Mouse (Mus musculus): ENCODE data around the gene Pea15a. TPM values are rescaled to one million over a fixed set of nuclear protein-coding genes. Genes with fewer than 3 reads are reported as not detected.

The Pea15a gene
- polyA plus RNA-seq, 1 experiment from 2014 or later, result 136 TPM

DNA sequence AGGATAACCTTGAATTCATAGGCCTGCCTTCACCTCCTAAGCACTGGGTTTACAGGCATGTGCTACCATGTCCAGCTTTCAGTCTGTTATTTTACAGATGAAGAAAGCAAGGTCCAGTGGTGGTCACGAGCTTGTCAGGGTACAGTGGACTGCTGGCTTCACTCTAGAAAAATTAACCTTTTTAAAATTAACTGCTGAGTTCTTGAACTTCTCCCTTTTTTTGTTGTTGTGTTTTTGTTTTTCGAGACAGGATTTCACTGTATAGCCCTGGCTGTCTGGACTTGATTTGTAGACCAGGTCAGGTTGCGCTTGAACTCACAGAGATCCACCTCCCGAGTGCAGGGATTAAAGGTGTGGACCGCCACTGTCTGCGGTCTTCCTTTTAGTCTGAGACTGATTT is 43.6 kb downstream of the Pea15a start:
- WGBS, result 82% methylated on average over 6 of the region's 6 CpGs

DNA sequence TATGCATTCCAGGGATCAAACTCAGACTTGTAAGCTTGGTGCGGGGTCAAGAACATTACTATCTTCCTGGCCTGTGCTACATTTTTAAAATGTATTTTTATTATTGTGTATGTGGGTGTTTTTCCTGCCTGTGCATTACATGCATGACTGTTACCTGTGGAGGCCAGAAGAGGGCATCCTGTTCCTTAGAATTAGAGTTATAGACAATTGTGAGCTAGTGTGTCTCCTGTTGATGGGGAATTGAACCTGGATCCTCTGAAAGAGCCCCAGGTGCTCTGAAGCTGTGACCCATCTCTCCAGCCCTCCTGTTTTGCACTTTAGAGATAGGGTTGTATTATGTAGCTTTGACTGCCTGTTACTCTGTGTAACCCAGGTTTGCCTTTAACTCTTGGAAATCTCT is 44.6 kb downstream of the Pea15a start:
- Histone ChIP-seq H3K36me3 (peaks cover 32% of the 10 kb centered on the region), H3K27ac (no peak overlapping the region), H3K9me3 (no peaks in the 10 kb centered on the region), H3K4me3 (no peak overlapping the region), H3K4me1 (no peaks in the 10 kb centered on the region), H3K4me2 (no peak overlapping the region), H3K27me3 (no peaks in the 10 kb centered on the region), H3K9ac (no peak overlapping the region)
- ATAC-seq (ENCODE audit: insufficient number of reproducible peaks, low FRiP score, low TSS enrichment, low read depth), result no peak
- 96% methylated on average over 1 of the region's 1 CpGs for WGBS

More for the DNA sequence above, 43.6 kb downstream of the Pea15a start:
- Histone ChIP-seq H3K27ac (no peak overlapping the region), H3K4me3 (no peak overlapping the region), H3K4me1 (no peaks in the 10 kb centered on the region), H3K9me3 (no peaks in the 10 kb centered on the region), H3K27me3 (no peaks in the 10 kb centered on the region), H3K4me2 (no peak overlapping the region), H3K36me3 (peaks cover 41% of the 10 kb centered on the region), H3K9ac (no peak overlapping the region)
- ATAC-seq (ENCODE audit: insufficient number of reproducible peaks, low FRiP score, low TSS enrichment, low read depth), result no peak

DNA sequence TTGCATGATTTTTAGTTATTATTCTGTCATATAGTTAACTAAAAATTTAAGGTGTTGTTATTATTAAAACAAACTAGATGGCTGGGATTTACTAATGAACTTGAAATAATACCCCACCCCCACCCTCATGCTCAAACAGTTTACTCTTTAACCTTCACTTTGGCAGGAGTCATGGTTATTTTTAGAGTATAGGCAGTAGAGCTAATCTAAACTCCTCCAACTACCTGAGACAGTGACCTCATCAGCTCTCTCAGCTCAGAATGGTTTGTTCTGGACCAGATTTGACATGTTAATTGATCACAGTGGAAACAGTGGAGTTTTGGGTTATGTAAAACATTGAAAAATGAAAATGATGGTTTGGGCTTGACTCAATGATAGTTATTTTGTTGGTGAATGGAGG is 46.1 kb downstream of the Pea15a start:
- H3K27me3 ChIP-seq, result no peaks in the 10 kb centered on the region
- no peak for ATAC-seq (ENCODE audit: insufficient number of reproducible peaks, low FRiP score, low TSS enrichment, low read depth)

DNA sequence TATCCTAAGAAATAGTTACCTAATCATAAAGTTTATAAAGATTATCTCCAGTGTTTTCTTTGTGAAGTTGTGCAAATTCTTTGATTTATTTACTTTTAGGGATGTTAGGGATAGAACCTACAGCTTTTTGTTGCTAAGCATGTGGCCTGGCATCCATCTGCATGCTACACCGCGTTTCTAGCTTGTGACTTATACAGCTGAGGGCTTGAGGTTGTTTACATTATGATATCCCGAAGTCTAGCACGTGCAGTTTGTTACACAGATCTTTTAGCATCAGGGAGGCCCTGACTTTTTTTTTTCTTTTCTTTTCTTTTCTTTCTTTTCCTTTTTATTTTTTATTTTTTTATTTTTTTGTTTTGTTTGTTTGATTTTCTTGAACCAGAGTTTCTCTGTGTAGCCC is 46.6 kb downstream of the Pea15a start:
- H3K9ac ChIP-seq, result no peak overlapping the region
- no peak for ATAC-seq (ENCODE audit: insufficient number of reproducible peaks, low FRiP score, low TSS enrichment, low read depth)
- H3K27me3 ChIP-seq, result no peaks in the 10 kb centered on the region
- no peaks in the 10 kb centered on the region for H3K4me1 ChIP-seq
- H3K9me3 ChIP-seq, result no peaks in the 10 kb centered on the region
- no peak overlapping the region for H3K4me3 ChIP-seq
- no peak overlapping the region for H3K27ac ChIP-seq
- H3K36me3 ChIP-seq, result peaks cover 30% of the 10 kb centered on the region
- H3K4me2 ChIP-seq, result no peak overlapping the region
- WGBS, result 73% methylated on average over 4 of the region's 4 CpGs

More for the DNA sequence above, 46.1 kb downstream of the Pea15a start:
- no peak overlapping the region for H3K4me2 ChIP-seq
- H3K9ac ChIP-seq, result no peak overlapping the region
- no peaks in the 10 kb centered on the region for H3K4me1 ChIP-seq
- peaks cover 32% of the 10 kb centered on the region for H3K36me3 ChIP-seq
- no peak overlapping the region for H3K27ac ChIP-seq
- no peaks in the 10 kb centered on the region for H3K9me3 ChIP-seq
- no peak overlapping the region for H3K4me3 ChIP-seq

DNA sequence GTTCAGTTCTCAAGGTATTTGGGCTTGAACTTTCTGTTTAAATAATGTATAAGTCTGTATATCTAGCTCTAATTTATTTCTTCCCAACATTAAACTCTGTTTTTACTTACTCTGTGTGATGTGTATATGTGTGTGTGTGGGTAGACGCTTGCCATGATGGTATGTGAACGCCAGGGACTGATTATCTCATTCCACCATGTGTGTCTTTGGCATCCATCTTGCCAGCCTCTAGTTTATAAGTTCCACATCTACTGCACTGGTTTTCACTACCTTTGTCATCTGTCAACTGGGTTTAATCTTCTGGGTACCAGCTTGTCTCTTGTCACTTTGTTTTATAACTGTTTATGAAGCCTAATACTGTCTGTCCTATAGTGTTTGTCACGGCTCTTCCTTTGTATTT is 51.1 kb downstream of the Pea15a start:
- peaks cover 56% of the 10 kb centered on the region for H3K36me3 ChIP-seq
- H3K4me1 ChIP-seq, result no peaks in the 10 kb centered on the region
- no peak overlapping the region for H3K4me3 ChIP-seq
- no peak overlapping the region for H3K4me2 ChIP-seq
- no peaks in the 10 kb centered on the region for H3K27me3 ChIP-seq
- no peak for ATAC-seq (ENCODE audit: insufficient number of reproducible peaks, low FRiP score, low TSS enrichment, low read depth)
- 88% methylated on average over 3 of the region's 3 CpGs for WGBS
- no peaks in the 10 kb centered on the region for H3K9me3 ChIP-seq
- H3K27ac ChIP-seq, result no peak overlapping the region
- H3K9ac ChIP-seq, result no peak overlapping the region

DNA sequence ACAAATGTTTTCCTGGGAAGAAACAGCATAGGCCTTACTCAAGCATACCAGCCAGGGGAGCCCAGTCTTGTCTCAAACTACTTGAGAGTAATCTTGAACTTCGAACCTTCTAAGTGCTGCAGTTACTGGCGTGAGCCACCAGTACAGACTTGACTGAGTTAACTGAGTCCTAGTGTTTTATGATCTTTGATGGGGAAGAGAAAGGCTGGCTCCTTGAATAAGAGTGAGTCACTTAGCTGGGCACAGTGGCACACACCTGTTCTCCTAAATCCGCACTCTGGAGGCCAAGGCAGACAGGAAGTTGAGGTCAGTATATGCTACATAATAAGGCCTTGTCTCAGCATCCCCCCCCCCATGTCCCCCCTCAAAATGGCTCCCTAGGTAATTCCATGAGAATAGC is 52.1 kb downstream of the Pea15a start:
- 0 out of 2 replicates have a peak, but pooled peaks cover 6% of the 10 kb centered on the region for H3K4me1 ChIP-seq
- H3K27me3 ChIP-seq, result no peaks in the 10 kb centered on the region
- H3K9me3 ChIP-seq, result no peaks in the 10 kb centered on the region
- WGBS, result 70% methylated on average over 3 of the region's 3 CpGs
- no peak for ATAC-seq (ENCODE audit: insufficient number of reproducible peaks, low FRiP score, low TSS enrichment, low read depth)
- no peak overlapping the region for H3K4me3 ChIP-seq
- no peak overlapping the region for H3K27ac ChIP-seq
- no peak overlapping the region for H3K9ac ChIP-seq
- no peak overlapping the region for H3K4me2 ChIP-seq
- peaks cover 56% of the 10 kb centered on the region for H3K36me3 ChIP-seq

DNA sequence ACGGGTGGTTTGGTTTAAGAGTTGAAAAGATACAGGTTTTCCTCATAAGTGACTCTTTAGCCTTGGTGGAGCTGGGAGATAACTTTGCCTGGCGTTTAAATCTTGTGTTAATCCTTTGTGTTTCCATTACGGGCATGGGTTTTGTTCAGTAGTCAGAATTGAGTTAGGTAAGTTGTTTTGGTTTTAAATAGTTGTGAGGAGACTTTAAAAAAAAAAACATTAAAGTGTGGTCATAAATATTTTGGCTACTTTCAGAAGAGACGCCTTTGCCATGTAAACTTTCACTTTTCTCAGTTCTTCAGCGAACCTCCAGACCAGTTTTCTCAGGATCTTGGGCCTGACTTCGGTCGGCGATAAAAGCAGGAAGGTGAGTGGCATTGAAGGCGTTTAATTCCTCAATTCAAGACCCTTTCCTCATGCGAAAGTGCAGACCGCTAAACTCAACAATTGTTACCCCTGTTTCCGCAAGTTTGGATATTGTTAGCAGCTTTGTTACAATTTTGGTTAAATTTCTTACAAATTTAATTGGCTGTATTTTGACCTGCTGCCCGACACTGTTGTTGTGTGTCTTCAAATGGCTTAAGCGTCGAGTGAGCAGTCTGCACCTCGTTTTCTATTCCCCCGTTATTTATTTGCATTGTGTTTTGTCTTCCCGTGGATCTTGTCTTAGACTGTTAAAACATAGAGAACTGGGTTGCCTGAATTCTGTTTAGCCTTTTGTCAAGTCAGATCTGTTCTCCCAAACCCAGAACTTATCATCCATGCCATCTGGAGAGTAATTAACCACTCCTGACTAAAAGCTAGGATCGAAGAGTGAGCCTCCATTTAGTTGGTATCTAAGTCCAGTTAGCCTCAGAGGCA is 57.4 kb downstream of the Pea15a start:
- H3K9ac ChIP-seq, result peak overlapping the region; percentile 99
- H3K9me3 ChIP-seq, result no peaks in the 10 kb centered on the region
- WGBS, result 12% methylated on average over 19 of the region's 19 CpGs
- peaks cover 15% of the 10 kb centered on the region; the same call in 1 of the 2 replicates for H3K4me1 ChIP-seq
- no peaks in the 10 kb centered on the region for H3K27me3 ChIP-seq
- peak overlapping the region; percentile 96 for H3K27ac ChIP-seq
- peak overlapping the region; percentile 58 for H3K4me2 ChIP-seq
- peak overlapping the region; percentile 89 for H3K4me3 ChIP-seq
- no peak for ATAC-seq (ENCODE audit: insufficient number of reproducible peaks, low FRiP score, low TSS enrichment, low read depth)
- H3K36me3 ChIP-seq, result peaks cover 28% of the 10 kb centered on the region

DNA sequence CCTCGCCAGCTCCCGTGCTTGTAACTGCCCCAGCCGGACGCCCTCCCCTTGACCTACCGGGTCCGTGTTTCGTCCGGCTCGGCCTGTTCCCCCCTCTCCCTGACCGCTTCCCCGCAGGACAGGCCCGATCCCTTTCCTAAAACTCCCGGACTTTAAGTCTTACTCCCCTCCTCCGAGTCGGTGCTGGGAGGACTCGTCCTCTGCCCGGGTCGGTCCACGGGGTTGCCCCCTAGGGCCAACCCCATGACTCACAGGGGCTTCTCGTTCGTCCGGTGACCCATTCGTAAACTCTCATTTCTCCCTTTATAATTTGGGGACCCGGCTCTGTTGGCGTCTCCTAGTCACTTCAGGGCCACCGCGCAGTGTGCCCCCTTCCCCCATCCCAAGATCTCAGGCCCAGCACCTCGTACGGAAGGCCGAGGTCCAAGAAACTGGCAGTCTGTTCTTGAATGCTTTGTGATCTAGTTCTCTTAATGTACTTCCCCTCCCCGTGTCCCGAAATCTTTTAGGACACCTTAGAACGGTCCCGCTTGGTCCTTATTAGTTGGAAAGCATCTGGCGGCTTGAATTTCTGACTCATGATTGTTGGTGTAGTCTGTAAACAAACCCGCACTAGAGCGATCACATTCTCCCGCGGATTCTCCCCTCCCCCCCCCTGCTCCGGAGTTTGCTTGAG is 58.2 kb downstream of the Pea15a start:
- Histone ChIP-seq H3K4me3 (peak overlapping the region; percentile 89), H3K36me3 (peaks cover 21% of the 10 kb centered on the region), H3K4me1 (peaks cover 15% of the 10 kb centered on the region; the same call in 1 of the 2 replicates), H3K27ac (peak overlapping the region; percentile 96), H3K9me3 (no peaks in the 10 kb centered on the region), H3K4me2 (peak overlapping the region; percentile 58), H3K9ac (peak overlapping the region; percentile 99), H3K27me3 (no peaks in the 10 kb centered on the region)
- peak; percentile 62 for ATAC-seq (ENCODE audit: insufficient number of reproducible peaks, low FRiP score, low TSS enrichment, low read depth)
- under 1% methylated on average over 39 of the region's 40 CpGs for WGBS

DNA sequence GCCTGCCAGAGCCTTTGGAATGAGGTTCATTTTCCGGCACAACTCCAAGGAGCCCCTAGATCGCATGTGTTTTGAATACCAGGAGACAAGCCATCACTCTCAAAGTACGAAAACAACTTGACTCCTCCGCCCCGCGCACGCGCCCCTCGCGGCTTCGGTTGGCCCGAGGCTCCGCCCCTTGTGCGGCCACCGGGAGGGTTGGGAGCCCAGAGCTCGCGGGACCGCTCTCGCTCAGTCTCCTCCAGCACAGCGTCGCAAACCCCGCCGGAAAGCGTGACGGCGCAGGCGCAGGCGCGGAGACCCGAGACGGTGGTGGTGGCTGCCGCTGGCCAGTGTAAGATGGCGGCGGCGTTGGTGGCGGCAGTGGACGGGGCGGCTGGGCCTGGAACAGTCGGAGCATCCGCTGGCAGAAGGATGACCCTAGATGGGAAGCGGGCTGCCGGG is 58.7 kb downstream of the Pea15a start, which contains the start of gene Dcaf8:
Dcaf8 (plus strand) TSS at position 250 of the 444 bp plus-strand sequence.
- ATAC-seq (ENCODE audit: insufficient number of reproducible peaks, low FRiP score, low TSS enrichment, low read depth), result peak; percentile 99
- under 1% methylated on average over 41 of the region's 42 CpGs for WGBS
- peaks cover 17% of the 10 kb centered on the region for H3K36me3 ChIP-seq
- H3K27me3 ChIP-seq, result no peaks in the 10 kb centered on the region
- peak within 1 kb of the TSS; percentile 89 for H3K4me3 ChIP-seq
- H3K9me3 ChIP-seq, result no peaks in the 10 kb centered on the region
- H3K4me2 ChIP-seq, result peak within 1 kb of the TSS; percentile 58
- H3K4me1 ChIP-seq, result peaks cover 15% of the 10 kb centered on the region; the same call in 1 of the 2 replicates
- peak within 1 kb of the TSS; percentile 96 for H3K27ac ChIP-seq
- H3K9ac ChIP-seq, result peak within 1 kb of the TSS; percentile 99

Other genes with a start within 250 kb of the Pea15a start
- 14.3 and 15.7 TPM in 2 replicates for gene Vangl2, start 178.4 kb downstream of the Pea15a start, polyA plus RNA-seq (2015; fragmentation: Nextera tagmentation; extraction: Ambion mirVana)
- gene Nhlh1, start 149.2 kb downstream of the Pea15a start, polyA plus RNA-seq (2015; fragmentation: Nextera tagmentation; extraction: Ambion mirVana), result 0.05 TPM in 1 of 2 replicates, not detected in the other
- gene Copa, start 124.3 kb downstream of the Pea15a start, polyA plus RNA-seq (2015; fragmentation: Nextera tagmentation; extraction: Ambion mirVana), result 271 and 272 TPM in 2 replicates
- gene Ncstn, start 124.0 kb downstream of the Pea15a start, polyA plus RNA-seq (2015; fragmentation: Nextera tagmentation; extraction: Ambion mirVana), result 107 and 119 TPM in 2 replicates
- gene Pex19, start 80.0 kb downstream of the Pea15a start, polyA plus RNA-seq (2015; fragmentation: Nextera tagmentation; extraction: Ambion mirVana), result 118 and 137 TPM in 2 replicates
- 134 and 143 TPM in 2 replicates for gene Dcaf8, start 58.7 kb downstream of the Pea15a start, polyA plus RNA-seq (2015; fragmentation: Nextera tagmentation; extraction: Ambion mirVana)
- 18.0 and 55.9 TPM in 2 replicates for gene Casq1, start 13.1 kb upstream of the Pea15a start, polyA plus RNA-seq (2015; fragmentation: Nextera tagmentation; extraction: Ambion mirVana)
- gene Atp1a4, start 51.6 kb upstream of the Pea15a start, polyA plus RNA-seq (2015; fragmentation: Nextera tagmentation; extraction: Ambion mirVana), result not detected in 2 replicates
- gene Igsf8, start 54.8 kb upstream of the Pea15a start, polyA plus RNA-seq (2015; fragmentation: Nextera tagmentation; extraction: Ambion mirVana), result 51.4 and 62.7 TPM in 2 replicates
- 5.0 and 8.4 TPM in 2 replicates for gene Atp1a2, start 91.3 kb upstream of the Pea15a start, polyA plus RNA-seq (2015; fragmentation: Nextera tagmentation; extraction: Ambion mirVana)
- 0.04 and 0.09 TPM in 2 replicates for gene Kcnj9, start 122.5 kb upstream of the Pea15a start, polyA plus RNA-seq (2015; fragmentation: Nextera tagmentation; extraction: Ambion mirVana)
- 0.04 and 0.05 TPM in 2 replicates for gene Kcnj10, start 134.4 kb upstream of the Pea15a start, polyA plus RNA-seq (2015; fragmentation: Nextera tagmentation; extraction: Ambion mirVana)
- 4.9 and 5.2 TPM in 2 replicates for gene Pigm, start 169.7 kb upstream of the Pea15a start, polyA plus RNA-seq (2015; fragmentation: Nextera tagmentation; extraction: Ambion mirVana)